Mouse (Mus musculus) C2C12 (cell line): ENCODE data around the gene Chrnd.

Experiments
- CTCF ChIP-seq: IDR thresholded peaks from one replicate; pipeline ENCODE4 v1.5.1; 2011; ENCODE audit not compliant: control insufficient read depth, insufficient read depth, insufficient read length
- MAX ChIP-seq: IDR thresholded peaks from one replicate; pipeline ENCODE4 v1.6.1; 2011; ENCODE audit warnings: mild to moderate bottlenecking, control low read depth
- MYOD1 ChIP-seq: IDR thresholded peaks from one replicate; pipeline ENCODE4 v1.6.1; 2011; ENCODE audit warnings: low read depth; ENCODE audit not compliant: control insufficient read depth, insufficient read length
- USF1 ChIP-seq: IDR thresholded peaks from one replicate; pipeline ENCODE4 v1.6.1; 2011; ENCODE audit warnings: low read depth, mild to moderate bottlenecking, control low read depth, moderate library complexity

DNA sequence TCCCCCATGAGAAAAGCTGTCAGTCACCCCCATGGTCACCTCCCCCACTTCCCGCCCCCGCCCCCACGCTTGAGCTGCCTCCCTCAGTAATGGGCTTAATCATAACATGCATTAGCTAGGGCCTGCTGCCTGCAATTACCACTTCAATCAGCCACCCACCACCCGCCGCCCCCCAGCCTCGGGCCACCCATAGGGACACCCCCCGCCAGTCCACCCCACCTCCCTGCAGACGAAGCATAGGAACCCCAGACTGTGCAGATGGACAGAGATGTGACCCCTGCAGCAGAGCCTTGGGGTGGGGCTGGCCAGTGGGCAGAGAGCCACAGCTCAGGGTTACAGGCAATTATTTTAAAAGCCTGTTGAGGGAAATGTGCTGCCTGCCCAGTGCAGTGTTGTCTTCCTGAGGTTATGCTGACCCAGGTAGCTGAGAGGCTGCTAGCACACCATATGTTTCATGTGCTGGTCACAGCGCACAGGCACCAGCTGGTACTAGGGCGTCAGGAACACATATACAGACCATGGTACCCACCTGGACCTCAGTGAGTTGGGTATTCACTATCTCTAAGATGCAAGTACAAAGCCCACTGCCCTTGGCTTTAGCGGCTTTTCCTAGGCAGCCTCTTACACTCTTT lies 26.1 kb upstream of the Chrnd start:
- TF ChIP-seq CTCF (no peak), MAX (no peak), USF1 (no peak), MYOD1 (no peak)
